Mouse (Mus musculus) naive thymus-derived CD4-positive, alpha-beta T cell, adult 2 months (primary cell): ENCODE data around the gene Hist1h2bb.

Experiments used
- DNase-seq: peaks from one replicate; pipeline ENCODE4 v3.0.0-alpha.2; 2011; ENCODE audit warnings: low read depth

Hist1h2bb gene

DNA sequence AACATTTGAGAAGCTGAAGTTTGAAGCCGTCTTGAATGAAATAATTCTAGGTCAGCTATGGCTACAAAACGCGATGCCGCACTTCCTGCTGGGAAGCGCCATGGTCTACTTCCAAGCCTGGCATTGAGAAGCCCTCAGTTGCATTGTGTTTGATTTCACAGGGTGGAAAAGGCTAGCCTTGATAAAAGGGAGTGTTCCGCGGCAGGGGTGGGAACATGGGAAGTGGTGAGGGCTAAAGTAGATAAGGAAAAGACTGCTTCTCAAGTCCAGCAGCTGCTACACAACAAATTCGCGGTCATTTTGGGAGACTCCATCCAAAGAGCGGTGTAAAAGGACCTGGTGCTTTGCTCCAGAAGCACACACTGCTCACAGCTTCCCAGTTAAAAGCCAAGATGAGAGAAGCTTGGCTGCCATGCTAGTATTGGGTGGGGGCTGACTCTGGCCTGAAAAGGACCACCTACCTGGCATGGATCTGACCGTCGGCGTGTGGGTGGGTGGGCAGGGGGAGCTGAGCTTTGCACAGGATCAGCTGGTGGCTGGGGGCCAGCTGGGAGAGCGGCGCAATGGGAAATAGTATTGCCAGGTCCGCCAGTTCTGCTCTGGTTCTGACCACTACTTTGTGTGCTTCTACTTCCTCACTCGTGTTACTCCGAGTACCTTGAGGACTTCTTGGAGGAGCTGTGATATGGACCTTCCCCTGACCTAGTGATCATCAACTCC, 17.9 kb upstream of the Hist1h2bb start:
- DNase-seq: no peak

DNA sequence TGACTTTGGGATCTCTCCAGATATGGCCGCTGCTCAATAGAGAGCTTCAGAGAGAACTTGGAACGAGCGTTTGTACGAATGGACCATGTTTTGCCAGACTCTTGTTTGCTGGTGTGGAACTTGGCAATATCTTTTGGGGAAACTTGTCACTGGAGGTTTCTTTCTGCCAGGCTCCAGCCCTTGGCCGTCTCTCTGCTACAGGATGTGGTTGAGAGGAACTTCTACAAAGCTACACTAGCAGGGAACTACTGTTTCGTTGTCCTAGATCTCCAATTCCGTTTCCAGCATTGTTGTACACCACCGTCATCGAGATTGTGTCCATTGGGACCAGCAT, 17.4 kb upstream of the Hist1h2bb start:
- DNase-seq: peak; percentile 43

DNA sequence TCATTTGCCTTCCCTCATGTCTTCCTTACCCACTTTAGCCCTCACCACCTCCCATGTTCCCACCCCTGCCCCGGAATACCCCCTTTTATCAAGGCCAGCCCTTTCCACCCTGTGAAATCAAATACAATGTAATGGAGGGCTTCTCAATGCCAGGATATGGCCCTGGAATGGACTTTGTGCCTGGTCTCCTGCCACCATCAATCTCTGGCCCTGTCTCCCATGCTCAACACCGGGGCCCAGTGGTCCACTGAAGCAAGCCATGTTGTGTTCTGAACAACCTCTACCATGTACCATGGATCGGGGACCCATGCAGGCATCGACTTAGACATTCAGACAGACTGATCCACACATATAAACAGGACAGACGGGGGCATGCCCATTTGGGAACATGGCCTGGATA, 16.8 kb upstream of the Hist1h2bb start:
- DNase-seq: no peak

DNA sequence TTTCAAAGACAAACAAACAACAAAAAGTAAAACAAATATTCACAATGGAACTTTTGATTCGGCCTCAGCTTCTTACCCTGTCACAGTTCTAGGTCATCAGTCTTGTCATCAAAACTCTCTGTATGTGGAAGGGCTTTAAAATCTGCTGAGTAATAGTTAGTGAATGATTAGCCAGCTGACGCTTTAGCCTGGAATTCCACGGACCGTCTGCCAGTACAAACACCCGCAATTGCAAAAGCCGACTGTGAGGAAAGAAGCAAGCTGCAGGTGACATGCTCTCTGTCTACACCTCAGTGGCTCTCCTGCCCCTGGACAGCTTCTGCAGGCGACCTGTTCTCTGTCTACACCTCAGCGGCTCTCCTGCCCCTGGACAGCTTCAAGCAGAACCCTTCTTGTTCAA, 16.1 kb upstream of the Hist1h2bb start:
- no peak for DNase-seq

DNA sequence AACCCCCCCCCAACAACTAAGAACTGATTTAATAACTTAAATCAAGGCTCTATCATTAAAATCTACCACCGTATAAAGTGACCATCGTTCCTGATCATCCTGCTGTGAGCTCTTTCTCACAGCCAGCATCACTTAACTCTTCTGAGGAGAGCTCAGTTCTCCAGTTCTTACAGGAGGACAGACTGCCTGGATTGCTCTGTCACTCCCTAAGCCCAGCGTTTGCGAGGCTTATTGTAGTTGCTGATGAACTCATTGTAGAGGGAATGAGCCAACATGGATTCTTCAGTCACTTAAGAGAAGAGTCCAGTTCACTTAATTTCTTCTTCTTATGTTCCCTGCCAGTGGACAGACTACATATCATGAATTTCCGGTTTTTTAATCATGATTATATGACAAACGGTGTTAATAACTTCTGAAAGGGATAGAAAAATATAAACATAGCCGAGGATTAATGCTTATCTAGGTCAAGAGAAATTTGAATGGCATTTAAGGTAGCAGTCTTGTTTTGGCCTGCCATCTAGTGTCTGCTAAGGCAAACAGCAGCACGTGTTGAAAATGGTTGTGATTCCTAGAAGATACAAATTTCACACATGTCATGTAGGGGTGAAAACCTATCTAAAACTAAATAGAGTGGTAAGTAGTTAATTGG, 14.3 kb upstream of the Hist1h2bb start:
- peak; percentile 78 for DNase-seq

DNA sequence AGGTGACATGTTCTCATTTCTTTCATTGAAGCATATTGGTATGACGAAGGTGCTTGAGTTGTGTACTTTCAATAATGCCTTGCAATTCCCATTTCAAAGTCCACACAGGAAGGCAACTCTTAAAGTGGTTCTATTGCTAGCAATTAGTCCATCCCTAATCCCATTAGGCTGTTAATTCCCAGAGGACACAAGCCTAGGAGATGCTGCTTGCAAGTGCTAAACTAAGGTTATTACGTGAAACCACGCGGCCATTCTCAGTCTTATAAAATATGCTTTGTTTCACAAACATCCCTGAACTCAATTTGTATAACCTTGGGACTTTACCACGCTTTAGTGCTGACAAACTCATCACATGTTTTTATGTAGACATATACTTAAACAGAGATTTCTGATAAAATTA, 9.4 kb upstream of the Hist1h2bb start:
- DNase-seq: no peak

DNA sequence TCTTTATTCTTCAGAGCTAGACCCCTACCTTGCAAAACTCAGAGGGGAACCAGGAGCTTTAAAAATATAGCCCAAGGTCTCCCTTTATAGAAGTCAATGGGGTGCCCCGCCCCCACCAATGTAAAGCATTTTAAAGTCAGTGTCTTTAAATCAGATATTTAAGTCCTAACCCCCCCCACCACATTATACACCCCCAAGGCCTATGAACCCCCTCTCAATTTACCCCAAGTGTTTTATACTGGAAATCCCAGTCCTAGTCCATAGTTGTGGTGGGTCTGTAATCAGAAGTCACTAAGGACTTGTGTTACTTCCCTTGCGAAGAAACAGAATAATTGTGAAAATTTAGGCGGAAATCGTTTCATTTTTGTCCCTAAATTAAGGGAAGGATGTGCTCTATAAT, 8.5 kb upstream of the Hist1h2bb start:
- DNase-seq: no peak

DNA sequence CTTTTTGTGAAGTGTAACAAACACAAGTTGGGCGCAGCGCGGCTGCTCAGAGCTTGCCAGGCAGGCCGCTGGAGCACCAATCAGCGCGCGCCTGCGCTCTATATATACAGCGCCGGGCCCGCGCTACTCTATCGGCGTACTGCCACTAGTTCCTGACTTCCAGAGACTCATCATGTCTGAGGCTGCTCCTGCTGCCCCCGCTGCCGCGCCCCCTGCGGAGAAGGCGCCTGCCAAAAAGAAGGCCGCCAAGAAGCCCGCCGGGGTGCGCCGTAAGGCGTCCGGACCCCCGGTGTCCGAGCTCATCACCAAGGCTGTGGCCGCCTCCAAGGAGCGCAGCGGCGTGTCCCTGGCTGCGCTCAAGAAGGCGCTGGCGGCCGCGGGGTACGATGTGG, 7.9 kb upstream of the Hist1h2bb start, which contains the start of gene Hist1h1c:
Gene Hist1h1c, plus strand, starts transcription at position 132 of the 392 bp plus-strand sequence.
- DNase-seq: peak; percentile 97

DNA sequence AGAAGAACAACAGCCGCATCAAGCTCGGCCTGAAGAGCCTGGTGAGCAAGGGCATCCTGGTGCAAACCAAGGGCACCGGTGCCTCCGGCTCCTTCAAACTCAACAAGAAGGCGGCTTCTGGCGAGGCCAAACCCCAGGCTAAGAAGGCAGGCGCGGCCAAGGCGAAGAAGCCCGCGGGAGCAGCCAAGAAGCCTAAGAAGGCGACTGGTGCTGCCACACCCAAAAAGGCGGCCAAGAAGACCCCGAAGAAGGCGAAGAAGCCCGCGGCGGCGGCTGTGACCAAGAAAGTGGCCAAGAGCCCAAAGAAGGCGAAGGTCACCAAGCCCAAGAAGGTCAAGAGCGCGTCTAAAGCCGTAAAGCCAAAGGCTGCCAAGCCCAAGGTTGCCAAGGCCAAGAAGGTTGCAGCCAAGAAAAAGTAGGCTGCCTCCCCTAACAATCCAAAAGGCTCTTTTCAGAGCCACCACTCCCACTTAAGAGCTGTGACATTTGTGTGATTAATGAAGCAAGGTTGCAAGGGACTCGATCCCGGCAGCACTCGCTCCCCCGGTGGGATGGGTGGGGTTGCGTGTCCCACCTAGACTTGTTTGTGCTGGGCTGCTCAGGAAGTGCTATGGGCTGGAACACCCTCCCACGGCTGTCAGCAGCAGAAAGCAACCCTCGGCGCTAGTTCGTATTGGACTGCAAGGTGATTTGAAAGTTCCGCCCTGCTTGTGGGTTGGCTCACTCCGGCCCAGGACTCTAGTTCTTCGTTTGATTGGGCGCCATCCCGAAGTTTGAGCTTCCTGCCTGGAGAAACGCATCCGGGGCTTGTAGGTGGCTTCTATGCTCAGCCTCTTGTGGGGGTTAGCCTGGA, 7.2 kb upstream of the Hist1h2bb start:
- peak; percentile 93 for DNase-seq

DNA sequence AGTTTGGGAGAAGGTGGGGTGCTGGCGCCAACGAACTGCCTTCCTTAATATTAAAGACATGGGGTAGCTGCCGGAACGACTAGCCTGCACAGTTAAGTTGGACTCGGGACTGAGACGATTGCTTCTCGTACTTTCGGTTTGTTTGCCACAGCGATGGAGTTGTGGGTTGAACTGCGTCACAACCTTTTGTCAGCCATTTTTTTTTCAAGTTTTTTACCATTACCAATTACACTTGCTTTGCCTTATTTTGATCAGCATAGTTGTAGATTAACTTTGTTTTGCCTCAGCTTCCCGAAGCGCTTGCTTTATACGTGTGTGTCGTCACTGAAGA, 6.6 kb upstream of the Hist1h2bb start:
- DNase-seq: no peak

DNA sequence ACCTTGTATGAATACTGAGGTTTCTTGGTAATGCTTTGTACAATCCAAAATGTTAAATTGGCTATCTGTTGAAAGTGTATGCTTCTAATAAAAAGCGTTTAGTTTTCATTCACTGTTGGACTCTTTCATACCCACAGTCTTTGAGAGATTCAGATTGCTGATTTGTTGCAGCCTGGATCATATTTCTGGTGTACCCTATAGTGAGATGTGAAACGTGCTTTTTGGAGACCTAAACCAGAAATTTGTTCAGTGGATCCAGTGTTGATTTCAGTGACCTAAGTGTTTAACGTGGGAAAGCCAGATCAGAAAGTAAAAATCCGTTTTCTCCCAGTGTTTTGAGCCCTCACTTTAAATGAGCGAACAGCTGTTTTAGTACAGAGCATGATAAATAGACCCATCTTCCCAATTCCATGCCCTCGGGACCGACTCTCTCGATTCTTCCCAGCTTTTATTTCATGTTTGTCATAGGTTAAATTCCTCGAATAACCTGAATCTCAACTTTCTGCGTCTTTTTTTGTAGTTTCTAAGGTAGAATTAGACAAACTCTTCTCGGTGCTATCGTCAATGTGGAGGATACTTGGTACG, 6.2 kb upstream of the Hist1h2bb start:
- DNase-seq: no peak

DNA sequence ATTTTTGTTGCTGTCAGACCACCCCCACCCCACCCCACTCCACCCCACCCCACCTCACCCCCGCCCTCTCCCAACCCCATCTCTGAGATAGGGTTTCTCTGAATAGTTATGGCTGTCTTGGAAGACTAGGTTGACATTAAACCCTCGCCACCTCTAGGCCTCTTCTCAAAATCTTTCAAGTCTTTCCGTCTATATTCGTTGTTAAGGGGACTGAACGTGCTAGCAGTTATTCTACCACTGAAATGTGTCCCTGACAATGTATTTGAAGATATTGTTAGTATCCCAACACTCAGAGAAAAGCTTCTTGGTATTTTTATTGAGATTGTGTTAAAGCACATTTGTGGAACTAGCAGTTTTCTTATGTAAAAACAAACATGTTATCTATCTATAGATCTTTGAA, 5.6 kb upstream of the Hist1h2bb start:
- DNase-seq: no peak

DNA sequence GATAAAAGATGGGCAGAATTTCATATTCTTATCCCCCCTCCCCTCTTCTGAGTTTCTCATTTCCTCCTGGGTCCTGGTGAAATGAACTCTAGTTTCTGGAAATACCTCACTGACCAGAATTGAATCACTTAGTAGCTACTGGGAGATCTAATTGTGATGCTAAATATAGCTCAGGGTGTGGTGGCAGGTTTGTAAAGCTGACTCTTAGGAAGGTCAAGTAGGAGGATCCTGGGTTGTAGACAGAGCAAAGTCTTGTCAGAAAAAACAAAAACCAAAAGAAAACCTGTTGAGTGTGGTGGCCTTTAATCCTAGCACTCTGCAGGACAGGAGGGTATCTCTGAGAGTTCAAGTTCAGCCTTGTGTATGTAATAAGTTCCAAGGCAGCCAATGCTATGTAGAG, 4.5 kb upstream of the Hist1h2bb start:
- DNase-seq: no peak

DNA sequence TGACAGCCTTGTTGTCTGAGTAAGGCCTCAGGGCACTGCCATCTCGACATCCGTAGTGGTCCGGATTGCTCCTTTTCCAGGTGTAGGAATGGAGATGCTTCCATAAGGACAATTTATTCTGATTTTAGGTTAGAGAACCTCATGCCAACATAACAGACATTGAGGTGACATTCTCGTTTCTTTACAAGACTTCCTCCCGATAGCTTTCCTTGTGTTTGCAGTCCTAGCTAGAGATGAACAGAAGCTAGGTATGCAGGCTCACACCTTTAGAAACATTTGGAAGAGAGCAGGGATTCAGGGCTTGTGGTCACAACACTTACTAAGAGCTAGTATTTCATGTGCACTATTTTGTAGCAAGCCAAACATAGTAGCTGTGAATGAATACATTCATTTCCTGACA, 3.3 kb upstream of the Hist1h2bb start:
- DNase-seq: no peak

DNA sequence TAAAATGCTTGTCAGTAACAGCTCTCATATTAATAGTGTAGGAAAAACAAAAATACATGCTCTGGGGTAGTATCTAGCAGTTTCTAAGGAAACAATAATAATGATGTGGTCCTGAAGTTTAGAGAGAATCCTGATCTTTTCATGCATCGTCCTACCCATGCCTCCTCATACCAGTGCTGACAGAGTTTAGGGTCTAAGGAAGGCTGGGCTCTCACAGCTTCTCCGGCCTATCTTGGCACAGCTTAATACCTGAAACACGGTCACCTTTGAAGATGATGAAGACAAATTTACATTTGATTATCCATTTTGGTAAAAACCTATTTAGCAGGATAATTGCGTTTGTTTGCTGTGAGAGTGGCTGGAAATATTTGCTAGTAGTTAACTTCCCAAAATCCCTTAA, 2.6 kb upstream of the Hist1h2bb start:
- no peak for DNase-seq

DNA sequence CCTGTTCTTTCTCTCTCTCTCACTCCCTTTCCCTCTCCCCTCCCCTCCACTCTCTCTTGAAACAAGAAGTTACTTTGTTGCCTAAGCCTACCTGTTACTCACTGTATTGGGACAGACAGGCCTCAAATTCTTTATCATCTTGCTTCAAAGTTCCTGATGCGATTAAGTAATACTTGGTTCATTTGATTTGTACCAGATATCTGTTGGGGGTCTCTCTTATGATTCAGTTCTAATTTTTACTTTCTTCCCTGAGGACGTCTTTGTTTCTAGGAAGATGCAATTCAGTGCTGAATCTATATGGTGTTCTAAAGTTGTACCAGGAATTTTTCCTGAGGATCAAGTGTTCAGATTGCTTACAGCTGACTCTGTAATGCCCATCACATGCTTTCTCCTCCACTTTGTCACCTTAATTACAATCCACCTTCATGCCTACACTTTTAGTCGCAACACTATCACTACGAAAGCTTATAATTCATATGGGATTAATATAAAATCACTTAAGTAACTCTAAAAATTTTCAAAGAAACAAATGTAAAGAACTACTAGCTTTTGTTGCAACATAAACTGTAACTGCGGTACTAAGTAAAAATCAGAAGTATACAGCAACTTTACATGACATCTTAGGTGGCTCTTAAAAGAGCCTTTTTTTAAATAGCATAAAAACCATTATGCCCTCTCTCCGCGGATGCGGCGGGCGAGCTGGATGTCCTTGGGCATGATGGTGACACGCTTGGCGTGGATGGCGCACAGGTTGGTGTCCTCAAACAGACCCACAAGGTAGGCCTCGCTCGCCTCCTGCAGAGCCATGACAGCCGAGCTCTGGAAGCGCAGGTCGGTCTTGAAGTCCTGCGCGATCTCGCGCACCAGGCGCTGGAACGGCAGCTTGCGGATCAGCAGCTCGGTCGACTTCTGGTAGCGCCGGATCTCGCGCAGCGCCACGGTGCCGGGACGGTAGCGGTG, 1.8 kb upstream of the Hist1h2bb start:
- DNase-seq: no peak

DNA sequence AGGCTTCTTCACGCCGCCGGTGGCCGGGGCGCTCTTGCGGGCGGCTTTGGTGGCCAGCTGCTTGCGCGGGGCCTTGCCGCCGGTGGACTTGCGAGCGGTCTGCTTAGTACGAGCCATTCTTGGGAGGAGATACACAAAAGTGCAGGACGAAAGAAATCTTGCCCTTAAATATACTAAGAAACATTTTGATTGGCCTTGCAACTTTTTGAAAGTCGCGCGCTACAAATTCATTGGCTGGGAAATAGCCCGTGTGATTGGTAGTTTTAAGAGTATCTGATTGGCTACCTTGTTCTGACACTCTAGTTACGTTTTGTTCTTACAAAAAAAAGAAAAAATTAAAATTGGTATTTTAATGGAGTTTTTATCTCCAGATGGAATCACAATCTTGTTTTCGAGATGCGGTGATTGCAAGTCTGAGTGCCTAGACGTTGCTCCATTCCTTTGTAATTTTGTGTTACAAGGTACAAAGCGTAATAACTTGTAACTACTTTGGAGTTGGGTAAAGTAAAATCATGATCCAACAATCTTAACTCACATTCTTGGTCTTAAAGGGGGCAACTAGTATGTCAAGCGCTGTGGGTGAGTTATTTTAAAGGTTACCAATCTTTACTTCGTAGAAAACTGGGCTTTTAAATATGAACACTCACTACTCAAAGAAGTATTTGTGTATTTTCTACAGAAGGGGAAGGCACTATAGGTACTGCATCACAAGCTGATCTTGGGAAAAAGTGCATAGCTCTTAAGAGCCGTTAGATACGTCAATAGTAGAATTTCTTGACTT, 963 bp upstream of the Hist1h2bb start, which contains the start of gene Hist1h3c:
Gene Hist1h3c, minus strand, starts transcription at position 222 of the 781 bp plus-strand sequence.
- peak; percentile 94 for DNase-seq

DNA sequence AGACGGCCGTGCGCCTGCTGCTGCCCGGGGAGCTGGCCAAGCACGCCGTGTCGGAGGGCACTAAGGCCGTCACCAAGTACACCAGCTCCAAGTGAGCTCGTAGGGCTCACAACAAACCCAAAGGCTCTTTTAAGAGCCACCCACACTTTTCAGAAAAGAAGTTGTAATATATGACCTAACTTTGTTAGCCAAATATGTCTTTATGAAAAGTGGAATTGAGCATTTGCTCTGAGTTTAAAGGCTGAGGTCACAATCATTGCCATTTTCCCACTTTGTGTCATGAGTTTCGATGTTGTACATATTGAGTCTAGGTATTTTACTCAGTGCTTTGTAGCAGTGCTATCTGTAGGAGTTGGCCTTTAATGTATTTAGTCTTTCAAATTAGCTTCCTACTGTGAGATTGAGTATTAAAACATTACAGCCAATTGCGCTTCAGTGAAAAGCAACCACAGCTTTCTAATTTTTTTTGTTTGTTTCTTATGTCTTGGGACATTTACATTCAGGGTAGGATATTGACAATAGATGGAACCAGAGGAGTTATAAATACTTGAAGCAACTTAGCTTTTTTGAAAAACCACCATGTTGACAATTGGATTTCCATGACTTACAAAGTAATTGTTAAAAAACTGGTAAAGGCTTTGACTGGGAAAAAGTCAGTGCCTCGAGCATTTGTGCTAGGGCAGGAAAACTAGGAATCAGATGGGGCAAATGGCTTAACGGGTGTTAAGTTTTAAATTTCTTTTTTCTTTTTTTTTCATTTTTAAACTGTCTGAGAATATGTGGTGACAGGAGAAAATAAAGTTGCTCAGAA, 752 bp downstream of the Hist1h2bb start:
- DNase-seq: peak; percentile 47

DNA sequence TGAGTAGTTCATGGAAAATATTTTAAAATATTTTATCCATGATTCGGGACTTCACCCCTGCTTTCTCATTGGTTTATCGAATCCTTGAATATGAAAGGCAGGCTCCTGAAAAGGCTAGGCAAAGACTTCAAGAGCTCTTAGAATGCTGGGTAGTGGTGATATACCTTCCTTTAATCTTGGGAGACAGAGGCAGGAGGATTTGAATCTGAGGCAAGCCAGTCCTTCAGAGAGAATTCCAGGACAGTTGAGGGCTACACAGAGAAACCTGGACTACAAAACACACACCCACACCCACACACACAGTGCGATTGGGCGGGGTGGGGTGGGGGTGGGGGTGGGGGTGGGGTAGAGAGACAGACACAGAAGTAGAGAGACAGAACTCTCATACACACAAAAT, 1.4 kb downstream of the Hist1h2bb start:
- no peak for DNase-seq

DNA sequence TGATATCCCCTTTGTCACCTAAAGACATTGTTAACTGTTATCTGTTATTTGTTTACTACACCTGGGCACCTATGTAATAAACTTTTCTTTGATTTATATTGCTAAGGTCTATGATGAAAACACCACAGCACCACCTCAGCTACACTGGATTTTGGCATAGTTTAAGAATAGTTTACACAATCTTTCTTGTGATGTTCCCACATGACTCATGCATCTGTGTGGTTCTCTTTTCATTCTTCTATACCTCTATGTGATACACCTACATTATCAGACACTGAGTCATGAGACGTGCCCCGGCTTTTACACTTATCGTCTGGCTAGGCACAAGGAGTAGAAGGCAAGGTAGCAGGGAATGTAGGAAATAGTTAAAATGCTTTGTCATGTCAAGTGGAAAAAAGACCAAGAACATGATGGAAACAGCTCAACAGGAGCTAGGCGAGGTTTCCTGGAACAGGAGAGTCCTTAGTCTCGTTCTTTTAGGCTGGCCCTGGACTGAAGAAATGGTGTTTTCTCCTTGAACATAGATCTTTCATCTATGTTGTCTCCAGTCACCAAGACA, 3.1 kb downstream of the Hist1h2bb start:
- DNase-seq: no peak
